Mouse (Mus musculus): ENCODE results near the gene Tyrp1.

DNA sequence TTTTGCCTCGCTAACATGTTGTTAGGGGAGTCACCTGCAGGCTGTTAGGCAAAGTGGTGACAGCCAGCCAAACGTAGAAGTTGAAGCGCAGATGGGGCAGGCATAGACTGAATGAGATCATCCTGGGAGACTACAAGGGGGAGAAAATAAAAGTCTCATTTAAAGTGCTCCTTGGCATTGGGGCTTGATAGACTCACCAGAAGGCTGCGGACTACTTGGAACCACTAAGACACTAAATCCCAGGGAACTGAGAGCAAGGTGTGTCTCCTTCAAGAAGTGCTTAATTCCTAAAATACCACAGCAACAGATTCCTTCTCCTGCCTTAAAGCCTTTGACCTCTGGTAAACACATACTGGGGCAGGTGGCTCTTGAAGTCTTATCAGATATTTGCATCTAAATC, 41.1 kb downstream of the Tyrp1 start:
- TF ChIP-seq POLR2A (IDR thresholded peaks at IDR 0.05; ENCODE audit: control insufficient read depth in 1 of 2, insufficient read depth in 1 of 2, low read depth in 1 of 2, low read length in 2 of 2, poor library complexity in 1 of 2) (no peak), POLR2AphosphoS2 (IDR thresholded peaks at IDR 0.05; ENCODE audit: low read length) (no peak), NRF1 (IDR thresholded peaks at IDR 0.05; ENCODE audit: insufficient read depth, low read depth, low read length, poor library complexity, severe bottlenecking) (no peak), BHLHE40 (IDR thresholded peaks at IDR 0.05; ENCODE audit: borderline replicate concordance, low read depth, low read length) (no peak), ELF1 (IDR thresholded peaks at IDR 0.05; ENCODE audit: low read depth, low read length) (no peak), CTCF (IDR thresholded peaks at IDR 0.05 in 2 of 3, conservative IDR thresholded peaks at IDR 0.05 in 1 of 3; ENCODE audit: control insufficient read depth in 1 of 3, insufficient read depth in 1 of 3, low read depth in 2 of 3, low read length in 3 of 3, poor library complexity in 1 of 3, severe bottlenecking in 1 of 3) (no peak), MAX (IDR thresholded peaks at IDR 0.05; ENCODE audit: low read length) (no peak)

Data from MEL (cell line).